Mouse (Mus musculus) brain, adult 2 months (tissue): ENCODE measurements around the gene Cpeb1.

Experiments
- DNase-seq: peaks from one replicate; pipeline ENCODE4 v3.0.0; 2011; ENCODE audit warnings: low read depth, low spot score

Gene Cpeb1

GRCm38 (mm10) chr7:81327661-81328060, 127.6 kb downstream of the Cpeb1 start:
- no peak for DNase-seq

GRCm38 (mm10) chr7:81326859-81327258, 128.4 kb downstream of the Cpeb1 start:
- no peak for DNase-seq

GRCm38 (mm10) chr7:81326043-81326442, 129.2 kb downstream of the Cpeb1 start:
- no peak for DNase-seq

GRCm38 (mm10) chr7:81321776-81322175, 133.5 kb downstream of the Cpeb1 start:
- peak; percentile 58 for DNase-seq

- peak; percentile 49 for DNase-seq
These were observed 135.5 kb downstream of the Cpeb1 start for GRCm38 (mm10) chr7:81319749-81320148.

GRCm38 (mm10) chr7:81315583-81315982, 139.7 kb downstream of the Cpeb1 start:
- DNase-seq = no peak

- DNase-seq = no peak
These were observed 143.7 kb downstream of the Cpeb1 start for GRCm38 (mm10) chr7:81311581-81311980.

- DNase-seq = no peak
These were observed 144.1 kb downstream of the Cpeb1 start for GRCm38 (mm10) chr7:81311130-81311529.

GRCm38 (mm10) chr7:81309247-81309646, 146.0 kb downstream of the Cpeb1 start:
- DNase-seq = no peak

GRCm38 (mm10) chr7:81307735-81308134, 147.5 kb downstream of the Cpeb1 start:
- peak; percentile 90 for DNase-seq

GRCm38 (mm10) chr7:81304675-81305074, 150.6 kb downstream of the Cpeb1 start:
- DNase-seq = peak; percentile 89

- no peak for DNase-seq
These were observed 151.2 kb downstream of the Cpeb1 start for GRCm38 (mm10) chr7:81304100-81304499.

GRCm38 (mm10) chr7:81303682-81304081, 151.6 kb downstream of the Cpeb1 start:
- no peak for DNase-seq

- DNase-seq = peak; percentile 68
These were observed 153.9 kb downstream of the Cpeb1 start for GRCm38 (mm10) chr7:81301323-81301722.

GRCm38 (mm10) chr7:81298206-81298605, 157.1 kb downstream of the Cpeb1 start:
- DNase-seq = no peak
